Mouse (Mus musculus): ENCODE measurements around the gene Acvrl1.
A peak's percentile ranks its signal among the peaks of the same experiment; 100 is the strongest.

Acvrl1 gene

GRCm38 (mm10) chr15:101170413-101170980 lies 42.2 kb downstream of the Acvrl1 start:
- no peak for DNase-seq (ENCODE audit: low spot score in 2 of 2)

GRCm38 (mm10) chr15:101171272-101171671 lies 43.0 kb downstream of the Acvrl1 start:
- DNase-seq (ENCODE audit: low spot score in 2 of 2), result no peak

GRCm38 (mm10) chr15:101172016-101172415 lies 43.7 kb downstream of the Acvrl1 start:
- no peak for DNase-seq (ENCODE audit: low spot score in 2 of 2)

GRCm38 (mm10) chr15:101173421-101174211 lies 45.3 kb downstream of the Acvrl1 start, which contains the start of gene Acvr1b:
Gene Acvr1b, plus strand, starts transcription at chr15:101174067.
- peak; percentile 82 to 87 for DNase-seq (ENCODE audit: low spot score in 2 of 2)

GRCm38 (mm10) chr15:101174294-101175130 lies 46.2 kb downstream of the Acvrl1 start:
- no peak for DNase-seq (ENCODE audit: low spot score in 2 of 2)

- DNase-seq (ENCODE audit: low spot score in 2 of 2), result no peak
Measured at GRCm38 (mm10) chr15:101175131-101175460, 46.8 kb downstream of the Acvrl1 start.

- DNase-seq (ENCODE audit: low spot score in 2 of 2), result no peak
Measured at GRCm38 (mm10) chr15:101175613-101176283, 47.4 kb downstream of the Acvrl1 start.

- no peak for DNase-seq (ENCODE audit: low spot score in 2 of 2)
Measured at GRCm38 (mm10) chr15:101176284-101176680, 48.0 kb downstream of the Acvrl1 start.

DNA sequence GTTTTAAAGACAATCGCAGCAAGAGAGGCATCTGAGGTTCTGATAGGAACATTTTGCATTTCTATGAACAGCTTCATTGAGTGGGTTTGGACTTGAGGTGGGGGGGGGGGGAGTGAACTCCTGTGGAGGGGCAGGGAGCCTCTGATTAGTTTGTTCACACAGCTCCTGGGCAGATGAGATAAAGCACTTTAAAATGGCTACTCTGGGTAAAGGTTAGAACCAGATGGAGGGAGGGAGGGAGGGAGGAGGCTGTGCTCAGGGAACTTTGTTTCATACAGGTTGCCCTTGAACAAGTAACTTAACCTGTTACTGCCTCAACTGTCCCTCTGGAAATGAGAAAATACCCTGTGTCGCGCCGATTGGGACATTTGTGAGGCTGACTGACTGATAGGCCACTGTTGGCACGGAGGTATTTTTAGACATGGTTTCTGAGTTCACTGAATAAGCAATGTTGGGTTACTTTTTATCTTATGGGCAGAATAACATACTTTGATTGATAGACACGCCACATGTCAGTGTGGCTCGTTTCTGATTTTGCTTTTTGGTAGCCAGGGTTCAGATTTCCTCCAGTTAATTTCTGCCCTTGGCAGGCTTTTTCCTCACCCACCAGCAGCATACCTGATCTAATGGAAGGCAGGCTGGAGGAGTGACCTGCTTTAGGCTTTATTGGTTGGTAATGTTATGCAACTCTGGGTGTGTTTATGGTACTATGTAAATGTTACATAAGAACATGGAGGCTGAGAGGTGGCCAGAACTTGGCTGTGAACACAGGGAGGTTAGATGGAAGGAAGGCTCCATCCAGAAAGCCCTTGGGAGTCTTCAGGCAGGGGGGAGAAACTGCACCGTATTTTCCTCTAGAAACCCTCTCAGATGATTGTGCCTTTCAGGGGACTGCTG lies 48.7 kb downstream of the Acvrl1 start:
- DNase-seq (ENCODE audit: low spot score in 2 of 2), result no peak

DNA sequence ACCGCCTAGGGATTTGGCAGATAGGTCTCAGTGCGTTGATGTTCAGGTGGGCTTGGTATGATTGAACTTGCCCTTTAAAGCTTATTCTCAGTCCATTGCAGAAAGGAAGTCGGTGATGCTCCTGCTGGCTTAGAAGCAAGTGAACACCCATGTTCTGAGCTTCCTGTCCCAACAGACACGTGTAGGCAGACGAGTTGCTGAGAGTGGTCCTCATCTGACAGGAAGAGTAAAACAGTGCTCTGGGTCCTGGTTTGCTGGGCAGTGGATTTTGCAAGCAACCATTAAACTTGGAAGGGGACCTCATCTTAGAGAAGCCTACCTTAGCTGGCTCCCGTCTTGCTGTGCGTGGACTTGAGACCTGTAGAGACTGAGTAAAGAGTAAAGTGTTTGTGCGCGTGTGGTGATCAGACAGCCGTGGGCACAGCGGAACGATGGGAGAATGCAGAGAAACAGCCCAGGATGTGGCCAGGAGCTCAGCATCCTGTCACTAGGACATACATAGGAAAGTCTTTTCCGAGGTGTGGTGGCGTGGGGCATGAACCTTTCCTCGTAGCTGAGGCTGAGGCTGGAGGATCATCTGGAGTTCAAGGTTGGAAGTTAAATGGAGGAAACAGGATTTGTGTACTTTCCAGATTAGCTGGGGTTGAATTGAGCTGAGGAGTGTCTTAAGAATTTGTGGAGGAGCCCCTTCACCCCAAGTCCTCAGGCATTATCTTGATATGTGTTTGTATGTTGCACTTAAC lies 52.2 kb downstream of the Acvrl1 start:
- no peak for DNase-seq (ENCODE audit: low spot score in 2 of 2)

DNA sequence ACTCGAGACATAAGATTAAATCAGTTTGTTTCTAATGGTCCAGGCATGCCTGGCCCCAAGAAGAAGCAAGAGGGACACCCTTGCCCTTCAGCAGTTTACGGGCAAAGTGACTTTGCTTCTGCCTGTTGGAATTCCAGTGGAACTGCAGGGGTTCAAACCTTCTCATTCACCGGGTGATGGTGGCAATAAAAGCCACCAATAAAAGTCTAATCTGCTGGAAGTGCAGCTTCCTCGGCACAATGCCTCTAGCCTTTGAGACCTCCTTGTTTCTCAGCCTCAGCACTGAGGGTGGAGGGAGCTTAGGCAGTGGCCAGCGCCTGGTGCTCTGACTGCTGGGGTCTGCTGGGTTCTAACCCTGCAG lies 52.8 kb downstream of the Acvrl1 start:
- DNase-seq (ENCODE audit: low spot score in 2 of 2), result no peak

DNA sequence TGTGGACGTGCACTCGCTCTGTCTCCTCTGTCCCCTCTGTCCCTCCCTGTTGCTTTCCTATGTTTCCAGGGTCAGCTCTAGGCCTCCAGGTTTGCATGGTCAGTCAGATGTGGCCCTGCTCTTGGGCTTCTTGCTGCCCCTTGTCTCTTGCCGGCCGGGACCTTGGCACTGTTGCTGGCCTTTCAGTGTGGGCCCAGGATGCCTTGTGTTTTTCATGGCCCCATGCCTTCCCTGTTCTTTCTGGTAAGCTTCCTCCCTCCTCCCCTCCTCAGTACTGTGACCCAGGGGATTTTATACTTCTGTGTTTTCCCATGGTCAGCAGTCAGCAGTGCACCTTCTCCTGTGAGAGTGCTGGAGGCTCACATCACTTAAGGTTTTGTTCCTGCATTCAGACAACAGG lies 53.2 kb downstream of the Acvrl1 start:
- DNase-seq (ENCODE audit: low spot score in 2 of 2), result no peak

DNA sequence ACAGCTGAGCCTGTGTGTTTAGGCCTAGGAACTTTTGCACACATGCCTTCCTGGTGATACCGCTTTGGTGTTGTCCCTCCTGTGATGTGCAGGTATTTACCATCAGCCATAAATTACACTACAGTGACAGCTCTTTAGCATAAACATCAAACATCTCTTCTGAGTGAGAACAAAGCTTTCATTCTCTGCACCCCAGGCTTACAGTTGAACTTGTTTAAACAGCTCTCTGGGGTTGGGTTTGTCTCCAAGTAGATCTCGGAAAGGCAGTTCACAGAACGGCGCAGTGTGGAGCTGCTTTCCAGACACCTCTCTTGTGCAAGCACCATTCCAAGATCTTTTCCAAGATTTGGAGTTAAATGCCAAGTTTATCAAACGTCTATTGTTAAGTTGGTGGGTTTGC lies 54.4 kb downstream of the Acvrl1 start:
- no peak for DNase-seq (ENCODE audit: low spot score in 2 of 2)

- no peak for DNase-seq (ENCODE audit: low spot score in 2 of 2)
Measured at GRCm38 (mm10) chr15:101184300-101184699, 56.0 kb downstream of the Acvrl1 start.

DNA sequence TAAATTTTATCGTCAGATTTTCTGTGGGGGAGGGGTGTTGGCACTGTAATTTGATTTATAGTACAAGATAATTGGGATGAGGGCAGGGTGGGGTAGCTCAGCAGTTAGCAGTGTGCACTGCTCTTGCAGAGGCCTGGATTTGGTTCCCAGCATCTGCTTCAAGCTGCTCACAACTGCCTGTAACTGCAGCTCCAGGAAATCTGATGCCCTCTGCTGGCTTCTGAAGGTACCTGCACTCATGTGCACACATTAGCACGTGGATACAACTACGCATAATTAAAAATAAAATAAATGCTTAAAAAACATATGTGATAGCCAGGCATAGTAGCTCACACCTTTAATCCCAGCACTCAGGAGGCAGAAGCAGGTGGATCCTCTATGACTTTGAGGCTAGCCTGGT lies 57.2 kb downstream of the Acvrl1 start:
- no peak for DNase-seq (ENCODE audit: low spot score in 2 of 2)

GRCm38 (mm10) chr15:101187907-101188306 lies 59.6 kb downstream of the Acvrl1 start:
- no peak for DNase-seq (ENCODE audit: low spot score in 2 of 2)

- DNase-seq (ENCODE audit: low spot score in 2 of 2), result no peak
Measured at GRCm38 (mm10) chr15:101189981-101190761, 61.8 kb downstream of the Acvrl1 start.

DNA sequence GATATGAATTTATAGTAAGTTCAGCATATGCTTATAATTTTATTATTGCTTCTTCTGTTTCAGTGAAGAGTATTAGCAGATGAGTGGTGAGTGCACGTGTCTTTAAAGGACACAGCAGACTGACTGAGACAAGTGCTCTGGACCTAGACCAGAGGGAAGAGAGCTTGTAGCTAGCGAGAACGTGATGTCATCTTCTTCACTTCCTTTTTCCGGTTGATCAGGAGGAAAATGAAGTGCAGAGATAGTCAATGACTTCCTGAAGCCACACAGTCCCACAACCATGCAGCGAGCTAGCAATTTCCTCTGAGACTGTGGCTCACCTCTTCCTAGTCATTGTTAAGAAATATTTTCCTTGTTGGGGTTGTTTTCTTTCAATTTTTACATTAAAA lies 62.4 kb downstream of the Acvrl1 start:
- no peak for DNase-seq (ENCODE audit: low spot score in 2 of 2)

DNA sequence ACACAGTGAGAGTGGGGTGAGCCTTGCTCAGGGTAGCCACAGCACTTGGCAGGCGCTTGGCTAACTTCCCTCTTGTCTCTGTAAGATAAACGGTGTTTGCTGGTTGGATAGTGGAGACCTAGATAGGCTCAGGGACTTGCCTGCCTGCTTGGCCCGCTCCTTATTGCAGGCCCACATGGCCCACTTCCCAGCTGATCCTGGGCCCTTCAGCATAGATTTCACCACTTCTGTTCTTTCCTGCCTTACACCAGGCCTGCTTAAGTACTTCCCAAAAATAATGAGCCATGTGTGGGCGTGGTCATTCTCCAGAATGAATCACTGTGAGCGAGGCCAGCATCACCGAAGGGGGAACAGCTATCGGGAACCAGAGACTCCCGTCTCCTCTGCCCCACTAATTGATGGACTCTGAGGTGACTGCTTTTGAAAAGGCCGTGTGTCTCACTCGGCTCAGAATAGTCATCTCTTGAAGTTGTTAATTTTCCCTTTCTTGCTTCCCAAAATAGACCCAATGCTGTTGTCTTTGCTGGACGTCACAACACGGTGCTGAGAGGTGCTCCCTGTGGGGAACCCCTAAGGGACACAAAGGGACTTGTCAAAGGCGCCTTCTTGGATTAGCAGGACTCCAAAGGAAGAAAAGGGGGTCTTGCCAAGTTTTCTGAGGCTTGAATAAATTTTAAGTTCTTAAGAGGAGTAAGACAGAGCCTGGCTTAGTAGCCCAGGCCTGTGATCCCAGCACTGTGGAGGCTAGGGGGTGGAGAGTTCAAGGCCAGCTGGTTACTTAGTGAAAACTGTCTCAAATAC lies 63.3 kb downstream of the Acvrl1 start:
- DNase-seq (ENCODE audit: low spot score in 2 of 2), result no peak

Data from frontal cortex, postnatal 10 days (tissue).